Mouse (Mus musculus) urinary bladder, postnatal 14 days (tissue): ENCODE data around the gene AU022751.
"Not testable (repeated sequence)": the region's sequence is repeated elsewhere in the genome, so short reads cannot be mapped to it uniquely, and the experiment has no call there.

Source experiments
- DNase-seq: peaks from one replicate; pipeline ENCODE4 v3.0.0; 2021; ENCODE audit warnings: low spot score

AU022751 gene

GRCm38 (mm10) chrX:6082954-6083680 is at the start of gene AU022751:
AU022751 (minus strand) TSS chrX:6083419.
- DNase-seq: no peak

GRCm38 (mm10) chrX:6091996-6092757 is 9.0 kb upstream of the AU022751 start:
- DNase-seq: peak; percentile 4

GRCm38 (mm10) chrX:6091547-6091946 is 8.3 kb upstream of the AU022751 start:
- DNase-seq: no peak

GRCm38 (mm10) chrX:6061563-6061962 is 21.7 kb downstream of the AU022751 start:
- DNase-seq: no peak

- not testable (repeated sequence) for DNase-seq
Measured at GRCm38 (mm10) chrX:6047936-6048614, 35.1 kb downstream of the AU022751 start.

GRCm38 (mm10) chrX:6047066-6047935 is 35.9 kb downstream of the AU022751 start, which contains the start of gene Nudt11:
Nudt11 (plus strand) TSS chrX:6047453.
- peak; percentile 4 for DNase-seq
